ENCODE assay signal across 7 mouse cellular contexts in the genomic region with DNA sequence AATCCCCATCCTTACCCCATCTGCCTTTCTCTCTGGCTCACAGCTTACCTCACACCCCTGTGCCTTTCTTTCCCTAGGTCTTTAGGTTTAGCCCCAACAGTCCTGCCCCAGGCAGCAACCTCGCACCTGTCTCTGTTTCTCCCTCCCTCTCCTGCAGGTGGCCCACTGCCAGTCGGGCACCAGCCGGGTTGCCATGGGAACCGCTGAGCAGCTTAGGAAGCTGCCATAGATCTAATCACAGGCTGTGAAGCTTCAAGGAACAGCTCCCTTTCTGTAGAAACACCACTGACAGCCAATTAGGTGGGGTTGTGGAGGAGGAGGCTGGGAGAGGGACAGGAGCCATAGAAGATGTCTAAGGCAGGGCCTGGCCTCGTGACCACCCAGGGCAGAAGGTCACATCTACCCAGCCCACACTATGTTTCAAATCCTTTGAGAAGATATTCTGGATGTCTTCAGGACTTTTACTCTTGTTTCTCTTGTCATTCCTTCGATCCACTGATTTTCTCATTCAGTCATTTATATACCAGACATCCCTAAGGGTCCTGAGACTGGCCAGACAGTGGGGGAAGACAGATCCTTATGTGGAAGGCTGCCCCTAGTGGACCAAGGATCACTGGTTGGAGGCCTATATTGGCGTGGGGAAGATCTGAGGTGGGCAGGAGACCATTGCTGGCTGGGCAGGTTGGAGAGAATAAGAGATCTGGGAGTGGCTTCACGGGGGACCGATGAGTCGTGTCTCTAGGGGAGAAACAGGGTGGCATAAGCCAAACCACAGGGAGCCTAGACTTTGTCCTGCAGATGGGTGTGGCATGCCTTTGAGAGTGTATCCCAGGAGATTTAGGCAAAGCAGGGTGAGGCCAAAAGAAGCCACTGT.
A peak's percentile ranks its signal among the peaks of the same experiment; 100 is the strongest.
DNase-seq lines count a peak whose midpoint lies in the region; ATAC-seq and TF ChIP-seq lines count a peak whose summit lies in the region.

No protein-coding gene starts in this region.

- ATAC-seq in midbrain, postnatal 0 days (ENCODE audit: low FRiP score): peak; percentile 60; the same call in 1 of the 2 replicates

- H3K27me3 ChIP-seq in midbrain, postnatal 0 days (ENCODE audit: insufficient read depth, low read length): no peaks in the 10 kb centered on the region

- peak overlapping the region; percentile 74 for H3K27ac ChIP-seq in midbrain, postnatal 0 days (ENCODE audit: low read depth, low read length)

- H3K9ac ChIP-seq in midbrain, postnatal 0 days (replicated peaks; ENCODE audit: low read length, poor library complexity, severe bottlenecking): no peak overlapping the region

- H3K4me1 ChIP-seq in midbrain, postnatal 0 days (ENCODE audit: insufficient read depth, low read length): peaks cover 12% of the 10 kb centered on the region

- DNase-seq in MN1 (ENCODE audit: low spot score): peak; percentile 92
- DNase-seq in cerebellum, adult 18-20 months: peak; percentile 70 to 73
- DNase-seq in forelimb bud, embryonic 11.5 days (ENCODE audit: low read depth, low spot score): peak; percentile 30
- DNase-seq in layer of hippocampus, adult 8-10 months (ENCODE audit: low spot score in 2 of 2): peak; percentile 78 to 80
- DNase-seq in midbrain, postnatal 0 days (ENCODE audit: low spot score): peak; percentile 88
- no peak for DNase-seq in gastrocnemius, adult 18-20 months (ENCODE audit: low spot score)
- DNase-seq in yolk sac, embryonic 10.5 days (ENCODE audit: low spot score): no peak

- TF ChIP-seq CTCF in midbrain, postnatal 0 days (IDR thresholded peaks at IDR 0.05): peak; percentile 63

- H3K9me3 ChIP-seq in midbrain, postnatal 0 days (ENCODE audit: low read length): no peaks in the 10 kb centered on the region

- H3K4me2 ChIP-seq in midbrain, postnatal 0 days (ENCODE audit: low read depth, low read length, poor library complexity, severe bottlenecking): no peak overlapping the region

- WGBS in midbrain, postnatal 0 days: 18% methylated on average over 10 of the region's 10 CpGs

- H3K4me3 ChIP-seq in midbrain, postnatal 0 days (ENCODE audit: low read depth, low read length): no peak overlapping the region

- no peaks in the 10 kb centered on the region for H3K36me3 ChIP-seq in midbrain, postnatal 0 days (ENCODE audit: insufficient read depth, low read length)

Comparison
In these comparisons a context has a peak if more than half of its experiments do, and no peak if none do; other contexts are left out.
1. DNase-seq: peak in MN1 (single experiment), cerebellum, adult 18-20 months (2 of 2), forelimb bud, embryonic 11.5 days (single experiment), layer of hippocampus, adult 8-10 months (2 of 2) and midbrain, postnatal 0 days (single experiment); none in gastrocnemius, adult 18-20 months (single experiment) and yolk sac, embryonic 10.5 days (single experiment).